Mouse (Mus musculus) MEL (cell line): Measurements from ENCODE around the gene H2afv. TPM values are rescaled to one million over a fixed set of nuclear protein-coding genes. Genes with fewer than 3 reads are reported as not detected.
A peak's percentile ranks its signal among the peaks of the same experiment; 100 is the strongest.
"Not testable (repeated sequence)": the region's sequence is repeated elsewhere in the genome, so short reads cannot be mapped to it uniquely, and the experiment has no call there.

Source experiments
- DNase-seq: peaks from one replicate; pipeline ENCODE4 v3.0.0; 2011; ENCODE audit warnings: low read depth, low spot score
- H3K27ac ChIP-seq: 2 replicates; pipeline ENCODE4 v1.5.1; 2012; ENCODE audit warnings: low read depth, mild to moderate bottlenecking, control low read depth, low read length, moderate library complexity; ENCODE audit not compliant: control insufficient read depth
- H3K27me3 ChIP-seq, 2 experiments: fragments of 150-350 bp in 1 of 2; sonication (generic) in 1 of 2; 2 replicates each; pipeline ENCODE4 v1.6.1; 2012; ENCODE audit warnings: low read length in 2 of 2, mild to moderate bottlenecking in 2 of 2, improper control_type of control experiment in 1 of 2, moderate library complexity in 1 of 2; ENCODE audit not compliant: insufficient read depth in 2 of 2, control insufficient read depth in 1 of 2
- H3K36me3 ChIP-seq, 2 experiments: 2 replicates each; pipeline ENCODE4 v1.6.1; 2012 to 2014; ENCODE audit warnings: low read length in 2 of 2, improper control_type of control experiment in 1 of 2, inconsistent platforms in 1 of 2, mild to moderate bottlenecking in 1 of 2; ENCODE audit not compliant: insufficient read depth in 2 of 2, control insufficient read depth in 1 of 2
- H3K4me1 ChIP-seq, 2 experiments: fragments of 150-350 bp in 1 of 2; sonication (generic) in 1 of 2; 2 replicates each; pipeline ENCODE4 v1.6.1; 2012; ENCODE audit warnings: low read length in 2 of 2, improper control_type of control experiment in 1 of 2, mild to moderate bottlenecking in 1 of 2; ENCODE audit not compliant: insufficient read depth in 2 of 2, control insufficient read depth in 1 of 2
- H3K4me3 ChIP-seq, 2 experiments: fragments of 150-350 bp in 1 of 2; sonication (generic) in 1 of 2; 2 replicates each; pipeline ENCODE4 v1.5.1; 2012; ENCODE audit warnings: low read depth in 2 of 2, low read length in 2 of 2, mild to moderate bottlenecking in 2 of 2, moderate library complexity in 2 of 2, control low read depth in 1 of 2, improper control_type of control experiment in 1 of 2; ENCODE audit not compliant: control insufficient read depth in 1 of 2, insufficient read depth in 1 of 2
- H3K79me2 ChIP-seq: 2 replicates; pipeline ENCODE4 v1.6.1; 2012; ENCODE audit warnings: mild to moderate bottlenecking, low read length, moderate library complexity; ENCODE audit not compliant: control insufficient read depth, poor library complexity, insufficient read depth
- H3K9ac ChIP-seq: 2 replicates; pipeline ENCODE4 v1.6.1; 2012; ENCODE audit warnings: low read depth, mild to moderate bottlenecking, control low read depth, low read length, moderate library complexity; ENCODE audit not compliant: control insufficient read depth, poor library complexity, severe bottlenecking
- H3K9me3 ChIP-seq: fragments of 150-350 bp; sonication (generic); replicated peaks from 2 replicates; pipeline ENCODE4 v1.6.1; 2012; ENCODE audit warnings: mild to moderate bottlenecking, low read length, improper control_type of control experiment, moderate library complexity; ENCODE audit not compliant: insufficient read depth
- BHLHE40 ChIP-seq: IDR thresholded peaks from 2 replicates; pipeline ENCODE4 v1.6.1; 2012; ENCODE audit warnings: low read depth, mild to moderate bottlenecking, inconsistent platforms, low read length, improper control_type of control experiment, borderline replicate concordance
- CHD2 ChIP-seq: IDR thresholded peaks from 2 replicates; pipeline ENCODE4 v1.6.1; 2011; ENCODE audit warnings: low read length, improper control_type of control experiment
- CTCF ChIP-seq, 3 experiments: IDR thresholded peaks in 2 of 3; conservative IDR thresholded peaks in 1 of 3; 2 replicates each; pipeline ENCODE4 v1.5.1; 2011 to 2012; ENCODE audit warnings: low read length in 3 of 3, low read depth in 2 of 3, mild to moderate bottlenecking in 2 of 3, improper control_type of control experiment in 1 of 3, inconsistent platforms in 1 of 3, mixed read lengths in 1 of 3, moderate library complexity in 1 of 3; ENCODE audit not compliant: control insufficient read depth in 1 of 3, insufficient read depth in 1 of 3, poor library complexity in 1 of 3, severe bottlenecking in 1 of 3
- ELF1 ChIP-seq: IDR thresholded peaks from 2 replicates; pipeline ENCODE4 v1.6.1; 2014; ENCODE audit warnings: low read depth, mild to moderate bottlenecking, inconsistent platforms, low read length, improper control_type of control experiment, moderate library complexity
- EP300 ChIP-seq, 2 experiments: IDR thresholded peaks; 2 replicates each; pipeline ENCODE4 v1.6.1; 2011; ENCODE audit warnings: improper control_type of control experiment in 2 of 2, low read length in 2 of 2, low read depth in 1 of 2, mild to moderate bottlenecking in 1 of 2
- HCFC1 ChIP-seq: IDR thresholded peaks from 2 replicates; pipeline ENCODE4 v1.6.1; 2012; ENCODE audit warnings: low read depth, mild to moderate bottlenecking, inconsistent platforms, low read length, improper control_type of control experiment, moderate library complexity
- JUND ChIP-seq: IDR thresholded peaks from 2 replicates; pipeline ENCODE4 v1.6.1; 2011; ENCODE audit warnings: low read depth, mild to moderate bottlenecking, improper control_type of control experiment, low read length
- KAT2A ChIP-seq: conservative IDR thresholded peaks from 2 replicates; pipeline ENCODE4 v1.6.1; 2012; ENCODE audit warnings: low read depth, low read length, improper control_type of control experiment, inconsistent platforms
- MAX ChIP-seq: IDR thresholded peaks from 2 replicates; pipeline ENCODE4 v1.6.1; 2011; ENCODE audit warnings: low read length, improper control_type of control experiment
- MEF2A ChIP-seq: IDR thresholded peaks from 2 replicates; pipeline ENCODE4 v1.6.1; 2014; ENCODE audit warnings: low read depth, mild to moderate bottlenecking, inconsistent platforms, low read length, improper control_type of control experiment; ENCODE audit not compliant: poor library complexity, insufficient replicate concordance, severe bottlenecking; ENCODE audit errors: extremely low read depth
- MXI1 ChIP-seq: IDR thresholded peaks from 2 replicates; pipeline ENCODE4 v1.6.1; 2011; ENCODE audit warnings: mild to moderate bottlenecking, low read depth, low read length, improper control_type of control experiment
- NELFE ChIP-seq: IDR thresholded peaks from 2 replicates; pipeline ENCODE4 v1.6.1; 2011; ENCODE audit warnings: low read depth, low read length, improper control_type of control experiment
- POLR2AphosphoS5 ChIP-seq: IDR thresholded peaks from 2 replicates; pipeline ENCODE4 v1.6.1; 2012; ENCODE audit warnings: low read depth, borderline replicate concordance, mild to moderate bottlenecking, inconsistent platforms, low read length, moderate library complexity, mixed read lengths
- RAD21 ChIP-seq: IDR thresholded peaks from 2 replicates; pipeline ENCODE4 v1.6.1; 2011; ENCODE audit warnings: mild to moderate bottlenecking, low read depth, low read length, improper control_type of control experiment
- SIN3A ChIP-seq: IDR thresholded peaks from 2 replicates; pipeline ENCODE4 v1.6.1; 2012; ENCODE audit warnings: low read length, improper control_type of control experiment, inconsistent platforms
- SMC3 ChIP-seq: IDR thresholded peaks from 2 replicates; pipeline ENCODE4 v1.6.1; 2011; ENCODE audit warnings: low read depth, low read length, improper control_type of control experiment
- USF2 ChIP-seq, 2 experiments: IDR thresholded peaks; 2 replicates each; pipeline ENCODE4 v1.6.1; 2011 to 2012; ENCODE audit warnings: improper control_type of control experiment in 2 of 2, low read length in 2 of 2, borderline replicate concordance in 1 of 2, inconsistent platforms in 1 of 2, low read depth in 1 of 2, mild to moderate bottlenecking in 1 of 2; ENCODE audit not compliant: insufficient read depth in 1 of 2
- ZC3H11A ChIP-seq: IDR thresholded peaks from 2 replicates; pipeline ENCODE4 v1.6.1; 2012; ENCODE audit warnings: low read depth, mild to moderate bottlenecking, inconsistent platforms, low read length, improper control_type of control experiment
- ZMIZ1 ChIP-seq: IDR thresholded peaks from 2 replicates; pipeline ENCODE4 v1.6.1; 2012; ENCODE audit warnings: low read depth, mild to moderate bottlenecking, inconsistent platforms, low read length, improper control_type of control experiment, moderate library complexity
- polyA plus RNA-seq, 2 experiments: library from polyadenylated mRNA; stranded (reverse) in 1 of 2; unstranded in 1 of 2; fragments of >175 nt in 1 of 2; fragments of >200 nt in 1 of 2; gene quantifications; 2 replicates each; pipeline versions ENCODE4 v1.2.1 to v1.2.4; 2012; ENCODE audit warnings: low replicate concordance in 2 of 2, low read depth in 1 of 2; ENCODE audit not compliant: insufficient read length in 2 of 2, insufficient read depth in 1 of 2, missing spikeins in 1 of 2
- total RNA-seq: library from RNA; depleted of rRNA; stranded (reverse); fragments of 300-350 nt; gene quantifications from 2 replicates; pipeline ENCODE4 v1.2.3, GENCODE M21; 2012

Gene H2afv
- total and polyA plus RNA-seq, 3 experiments = 97.2 to 159 TPM; not detected in 1

DNA sequence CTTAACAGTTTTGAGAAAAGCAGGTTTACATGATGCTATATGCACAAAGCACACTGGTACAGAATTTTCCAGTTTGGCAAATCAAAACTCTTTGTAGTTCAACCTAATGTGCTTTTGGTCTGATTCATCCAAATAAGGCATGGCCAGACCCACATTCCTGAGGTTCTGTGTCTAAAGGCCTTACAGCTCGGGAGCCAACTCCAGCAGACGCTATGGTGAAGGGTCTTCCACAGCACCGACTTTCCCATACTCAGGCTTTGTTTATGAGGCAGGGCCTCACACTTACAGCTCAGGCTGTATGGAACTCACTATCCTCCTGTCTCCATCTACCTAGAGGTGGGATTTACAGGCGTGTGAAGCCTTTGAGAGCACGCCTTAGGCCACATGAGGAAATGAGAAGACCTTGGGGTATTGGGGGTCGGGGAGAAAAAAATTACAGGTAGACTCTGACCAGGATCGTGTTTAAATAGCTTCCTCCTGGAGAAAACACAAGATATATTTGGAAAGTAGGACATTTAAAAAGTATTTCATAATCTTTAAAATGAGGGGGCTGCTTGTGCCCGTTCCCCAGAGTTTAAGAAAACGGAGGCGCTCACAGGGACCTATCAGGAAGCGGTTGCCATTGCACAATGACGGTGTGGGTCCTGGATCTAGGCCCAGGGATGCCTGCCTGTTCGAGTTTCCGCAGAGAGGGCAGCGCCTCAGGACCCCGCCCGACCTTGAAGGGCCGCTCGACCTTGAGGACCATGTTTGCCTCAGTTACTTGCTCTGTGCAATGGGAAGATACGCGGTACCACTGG lies 29.3 kb downstream of the H2afv start, which contains the start of gene Ppia (continued):
- TF ChIP-seq EP300 (IDR thresholded peaks at IDR 0.05; ENCODE audit: low read depth in 1 of 2, low read length in 2 of 2) (peak; percentile 33 to 39; a peak in 3 of 4 replicates), KAT2A (peak; percentile 44; the same call in 1 of the 2 replicates), POLR2AphosphoS5 (no peak), MXI1 (peak; percentile 36), BHLHE40 (no peak), USF2 (IDR thresholded peaks at IDR 0.05; ENCODE audit: borderline replicate concordance in 1 of 2, insufficient read depth in 1 of 2, low read depth in 1 of 2, low read length in 2 of 2) (no peak), CHD2 (no peak), HCFC1 (peak; percentile 62), ZMIZ1 (0 out of 2 replicates have a peak, but pooled peaks have one; percentile 34)

DNA sequence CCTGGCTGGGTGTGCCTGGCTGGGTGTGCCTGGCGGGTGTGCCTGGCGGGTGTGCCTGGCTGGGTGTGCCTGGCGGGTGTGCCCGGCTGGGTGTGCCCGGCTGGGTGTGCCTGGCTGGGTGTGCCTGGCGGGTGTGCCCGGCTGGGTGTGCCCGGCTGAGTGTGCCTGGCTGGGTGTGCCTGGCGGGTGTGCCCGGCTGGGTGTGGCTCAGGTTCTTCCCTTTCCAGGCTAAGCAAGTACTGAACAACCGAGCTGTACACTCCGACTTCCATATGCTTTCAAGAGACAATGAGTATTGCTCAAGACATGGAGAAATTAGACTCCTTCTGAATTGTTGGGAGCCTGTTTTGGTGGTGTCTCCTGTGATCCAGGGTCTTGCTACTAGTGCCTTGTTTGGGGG lies 31.0 kb downstream of the H2afv start:
- peak; percentile 56 for DNase-seq

DNA sequence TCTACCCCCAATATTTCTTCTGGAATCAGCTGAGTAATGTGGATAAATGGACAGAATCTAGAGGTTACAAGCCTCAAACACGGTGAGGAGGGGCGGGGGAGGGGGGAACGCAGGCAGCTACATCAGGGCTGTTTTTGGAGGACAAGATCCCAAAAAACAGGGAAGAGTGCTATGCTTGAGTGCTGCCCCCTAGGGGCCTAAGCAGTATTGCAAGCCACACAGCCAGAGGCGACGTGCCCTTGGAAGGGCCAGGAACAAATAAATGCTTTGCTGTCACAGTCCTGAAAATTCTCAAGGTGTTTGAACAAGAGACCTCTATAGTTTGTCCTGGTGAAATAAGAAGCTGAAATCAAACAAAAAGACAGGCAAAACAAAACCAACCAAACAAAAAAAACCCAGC lies 32.6 kb downstream of the H2afv start:
- Histone ChIP-seq H3K4me3 (no peak overlapping the region), H3K9me3 (no peaks in the 10 kb centered on the region), H3K79me2 (peaks cover 19% of the 10 kb centered on the region), H3K9ac (no peak overlapping the region), H3K36me3 (peaks cover 0 to 6% of the 10 kb centered on the region in 2 experiments; a peak in 1 of 4 replicates), H3K27ac (no peak overlapping the region), H3K4me1 (peaks cover 4 to 7% of the 10 kb centered on the region in 2 experiments; a peak in 3 of 4 replicates), H3K27me3 (no peaks in the 10 kb centered on the region)
- no peak for TF ChIP-seq EP300 (IDR thresholded peaks at IDR 0.05; ENCODE audit: low read depth in 1 of 2, low read length in 2 of 2)
- peak; percentile 32; the same call in 1 of the 2 replicates for TF ChIP-seq ELF1
- peak; percentile 32; the same call in 1 of the 2 replicates for TF ChIP-seq SMC3
- peak; percentile 77 to 87 (median 78) for TF ChIP-seq CTCF (IDR thresholded peaks at IDR 0.05 in 2 of 3, conservative IDR thresholded peaks at IDR 0.05 in 1 of 3; ENCODE audit: control insufficient read depth in 1 of 3, insufficient read depth in 1 of 3, low read depth in 2 of 3, low read length in 3 of 3, poor library complexity in 1 of 3, severe bottlenecking in 1 of 3)
- no peak for TF ChIP-seq MEF2A
- TF ChIP-seq NELFE = no peak
- peak; percentile 39 for TF ChIP-seq RAD21
- TF ChIP-seq ZC3H11A = peak; percentile 29; the same call in 1 of the 2 replicates
- TF ChIP-seq ZMIZ1 = no peak
- DNase-seq = peak; percentile 58

More for the DNA sequence above, 31.0 kb downstream of the H2afv start:
- TF ChIP-seq MAX (no peak), JUND (no peak), ZMIZ1 (peak; percentile 67; the same call in 1 of the 2 replicates), SIN3A (no peak)
- peaks cover 12 to 20% of the 10 kb centered on the region in 2 experiments for H3K36me3 ChIP-seq
- no peaks in the 10 kb centered on the region for H3K27me3 ChIP-seq
- H3K79me2 ChIP-seq = peaks cover 29% of the 10 kb centered on the region
- H3K9me3 ChIP-seq = no peaks in the 10 kb centered on the region
- no peak overlapping the region for H3K9ac ChIP-seq
- no peak overlapping the region for H3K4me3 ChIP-seq
- H3K27ac ChIP-seq = peak overlapping the region; percentile 83
- peaks cover 4 to 7% of the 10 kb centered on the region in 2 experiments; a peak in 3 of 4 replicates for H3K4me1 ChIP-seq

DNA sequence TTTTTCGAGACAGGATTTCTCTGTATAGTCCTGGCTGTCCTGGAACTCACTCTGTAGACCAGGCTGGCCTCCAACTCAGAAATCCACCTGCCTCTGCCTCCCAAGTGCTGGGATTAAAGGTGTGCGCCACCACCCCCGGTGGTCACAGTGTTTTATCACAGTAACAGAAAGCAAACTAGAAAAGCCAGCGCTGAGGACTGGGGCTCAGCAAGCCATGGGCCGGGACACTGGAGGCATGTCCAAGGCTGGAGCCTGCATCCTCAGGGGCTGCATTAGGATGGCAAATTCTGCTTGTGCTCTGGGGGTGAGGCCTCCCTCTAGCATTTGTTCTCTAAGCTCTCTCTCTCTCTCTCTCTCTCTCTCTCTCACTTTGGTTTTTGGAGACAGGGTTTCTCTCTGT lies 33.5 kb downstream of the H2afv start:
- peaks cover 10% of the 10 kb centered on the region for H3K79me2 ChIP-seq
- not testable (repeated sequence) for H3K4me3 ChIP-seq, H3K9me3 ChIP-seq, H3K9ac ChIP-seq, H3K27ac ChIP-seq, DNase-seq, H3K27me3 ChIP-seq, H3K4me1 ChIP-seq, H3K36me3 ChIP-seq
